Comparison of ENCODE assay signal across 22 mouse cellular contexts in genomic region chr3:105722510-105722909, GRCm38 (mm10). TPM values are rescaled to one million over a fixed set of nuclear protein-coding genes. Genes with fewer than 3 reads are reported as not detected.
A peak's percentile ranks its signal among the peaks of the same experiment; 100 is the strongest.
DNase-seq lines count a peak whose midpoint lies in the region; TF ChIP-seq lines count a peak whose summit lies in the region.
"Had no signal": no experiment of that assay in that cellular context is flagged by ENCODE, and none has a peak within 500 bp of the region (broad histone marks: within the 10 kb centered on the region; RNA-seq: fewer than 3 reads in every experiment).

No protein-coding gene starts in this region.

- no peaks in the 10 kb centered on the region for H3K79me2 ChIP-seq in heart, adult 2 months (replicated peaks; ENCODE audit: control insufficient read depth, insufficient read depth, low read length)

- TF ChIP-seq CTCF in heart, adult 2 months (IDR thresholded peaks at IDR 0.05) = no peak
- no peak for TF ChIP-seq CTCF in cortical plate, adult 2 months (IDR thresholded peaks at IDR 0.05; ENCODE audit: extremely low read depth, insufficient read depth, low read length)

- H3K4me1 ChIP-seq in heart, adult 2 months (ENCODE audit: control insufficient read depth, insufficient read depth, low read length) = peaks cover 19% of the 10 kb centered on the region
- H3K4me1 ChIP-seq in brown adipose tissue, adult 24 weeks (ENCODE audit: control insufficient read depth, insufficient read depth, insufficient read length, low read length) = peaks cover 23% of the 10 kb centered on the region; the same call in 1 of the 2 replicates
- H3K4me1 ChIP-seq in cortical plate, adult 2 months (ENCODE audit: control insufficient read depth, insufficient read depth, low read length) = no peaks in the 10 kb centered on the region
- H3K4me1 ChIP-seq: intestine, embryonic 15.5 days had no signal

- no peak for TF ChIP-seq POLR2A in heart, adult 2 months (IDR thresholded peaks at IDR 0.05; ENCODE audit: insufficient read depth, low read depth, low read length)
- 0 out of 2 replicates have a peak, but pooled peaks have one; percentile 42 for TF ChIP-seq POLR2A in cortical plate, adult 2 months (IDR thresholded peaks at IDR 0.05; ENCODE audit: extremely low read depth, insufficient read depth, low read length)

- H3K4me3 ChIP-seq in heart, adult 2 months = no peak overlapping the region
- no peak overlapping the region for H3K4me3 ChIP-seq in brown adipose tissue, adult 24 weeks (ENCODE audit: insufficient read depth, low read depth, low read length)
- H3K4me3 ChIP-seq in cortical plate, adult 2 months (ENCODE audit: insufficient read depth, low read length) = no peak overlapping the region
- H3K4me3 ChIP-seq: embryonic facial prominence, embryonic 10.5 days; embryonic facial prominence, embryonic 13.5 days; forebrain, embryonic 10.5 days; forebrain, embryonic 13.5 days; heart, embryonic 13.5 days; hindbrain, embryonic 10.5 days; hindbrain, embryonic 13.5 days; intestine, embryonic 15.5 days had no signal

- DNase-seq in heart, adult 2 months = peak in 1 of 2 experiments; percentile 53
- no peak for DNase-seq in heart, postnatal 4 days
- DNase-seq in adrenal gland, postnatal 25 days = no peak
- DNase-seq in cerebellum, adult 11-12 months = no peak
- DNase-seq: adrenal gland, adult 2 months; adrenal gland, postnatal 14 days; cerebellum, adult 2 months; cerebellum, adult 9-11 months; cerebellum, postnatal 25 days; embryo, embryonic 11 days; gastrocnemius, postnatal 14 days; kidney, adult 11 months had no signal

- H3K27me3 ChIP-seq in heart, adult 2 months (ENCODE audit: control insufficient read depth, insufficient read depth, low read length) = no peaks in the 10 kb centered on the region
- H3K27me3 ChIP-seq: embryonic facial prominence, embryonic 13.5 days; forebrain, embryonic 13.5 days; heart, embryonic 13.5 days; hindbrain, embryonic 13.5 days; intestine, embryonic 15.5 days had no signal

- intact Hi-C loops in heart, adult 2 months (cut with DNase I) = no loop called here

- H3K27ac ChIP-seq in heart, adult 2 months = no peak overlapping the region; the same call in 1 of the 2 replicates
- H3K27ac ChIP-seq in brown adipose tissue, adult 24 weeks (replicated peaks; ENCODE audit: low read depth, low read length) = peak overlapping the region; percentile 65
- H3K27ac ChIP-seq in cortical plate, adult 2 months (ENCODE audit: insufficient read depth, low read length) = no peak overlapping the region
- H3K27ac ChIP-seq: embryonic facial prominence, embryonic 10.5 days; embryonic facial prominence, embryonic 13.5 days; forebrain, embryonic 10.5 days; forebrain, embryonic 13.5 days; heart, embryonic 13.5 days; hindbrain, embryonic 10.5 days; hindbrain, embryonic 13.5 days; intestine, embryonic 15.5 days had no signal

- H3K9ac ChIP-seq in heart, adult 2 months (ENCODE audit: low read depth, low read length) = no peak overlapping the region
- H3K9ac ChIP-seq: embryonic facial prominence, embryonic 13.5 days; forebrain, embryonic 13.5 days; heart, embryonic 13.5 days; hindbrain, embryonic 13.5 days; intestine, embryonic 15.5 days had no signal

- no peaks in the 10 kb centered on the region for H3K36me3 ChIP-seq in heart, adult 2 months (ENCODE audit: control insufficient read depth, insufficient read depth, low read length)
- H3K36me3 ChIP-seq: intestine, embryonic 15.5 days had no signal

- 41% methylated on average over 3 of the region's 3 CpGs for WGBS in heart, adult 2 months

- 0 out of 2 replicates have a peak, but pooled peaks have one; percentile 6 for TF ChIP-seq EP300 in heart, adult 2 months (IDR thresholded peaks at IDR 0.05; ENCODE audit: insufficient read depth, low read depth, low read length)

RNA-seq across cellular contexts. Expression of gene Inka2, which starts 18.1 kb away (rescaled TPM):
- total RNA-seq in heart, adult 2 months (2021) = 10 to 100 TPM; 16.1 to 16.2 TPM
- polyA plus RNA-seq in heart, adult 2 months (2012; rRNA removed) = 11.5 and 22.4 TPM in 2 replicates
- 10 to 100 TPM; 34.0 to 39.1 TPM for total RNA-seq in heart, postnatal 4 days (2021)
- polyA plus RNA-seq in brown adipose tissue, adult 24 weeks (2012; ENCODE audit: insufficient read depth, insufficient read length, missing spikeins) = 1.3 and 3.7 TPM in 2 replicates
- polyA plus RNA-seq in cortical plate, adult 2 months (2012; rRNA removed) = 71.9 and 75.2 TPM in 2 replicates
- 2.3 and 4.2 TPM in 2 replicates for total RNA-seq in adrenal gland, postnatal 25 days (2021)

RNA-seq across cellular contexts. Expression of gene Ddx20, which starts 35.1 kb away (rescaled TPM):
- total RNA-seq in heart, adult 2 months (2021) = 10 to 100 TPM in 1 of 2 experiments, 1 to 10 TPM in 1; 9.2 to 12.3 TPM
- polyA plus RNA-seq in heart, adult 2 months (2012; rRNA removed) = 4.1 and 6.5 TPM in 2 replicates
- total RNA-seq in heart, postnatal 4 days (2021) = 10 to 100 TPM; 15.6 to 16.9 TPM
- 2.7 and 5.4 TPM in 2 replicates for polyA plus RNA-seq in brown adipose tissue, adult 24 weeks (2012; ENCODE audit: insufficient read depth, insufficient read length, missing spikeins)
- polyA plus RNA-seq in cortical plate, adult 2 months (2012; rRNA removed) = 9.1 and 9.4 TPM in 2 replicates
- total RNA-seq in adrenal gland, postnatal 25 days (2021) = 18.5 and 22.0 TPM in 2 replicates
